Mouse (Mus musculus) embryo, embryonic 11.5 days (tissue): ENCODE measurements at regions not wholly inside any gene's neighbourhood (a gene's known extent, or its start where the extent isn't known, plus 50 kb on each side); places are given as distances from the start of the nearest gene placed in this dataset.

Experiments used
- DNase-seq: peaks from one replicate; pipeline ENCODE4 v3.0.0-alpha.2; 2012; ENCODE audit warnings: low read depth, low spot score

DNA sequence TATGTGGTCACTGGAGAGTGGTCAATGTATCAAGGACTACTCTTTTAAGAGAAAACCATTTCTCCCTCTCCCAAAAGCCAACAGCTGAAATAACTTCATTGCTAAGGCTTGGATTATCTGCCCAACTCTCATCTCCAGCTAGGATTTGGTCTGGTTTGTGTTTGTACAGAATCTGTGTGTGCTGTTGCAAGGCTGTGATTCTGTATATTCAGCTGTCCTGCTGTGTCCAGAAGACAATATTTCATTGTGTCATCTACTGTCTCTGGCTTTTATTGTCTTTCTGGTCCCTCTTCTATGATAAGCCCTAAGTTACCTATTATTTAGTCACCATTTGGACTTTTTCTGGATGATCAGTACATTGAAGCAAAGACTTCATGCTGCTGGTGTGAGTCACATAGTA is 110.9 kb downstream of the Cenpc1 start:
- DNase-seq, result no peak

DNA sequence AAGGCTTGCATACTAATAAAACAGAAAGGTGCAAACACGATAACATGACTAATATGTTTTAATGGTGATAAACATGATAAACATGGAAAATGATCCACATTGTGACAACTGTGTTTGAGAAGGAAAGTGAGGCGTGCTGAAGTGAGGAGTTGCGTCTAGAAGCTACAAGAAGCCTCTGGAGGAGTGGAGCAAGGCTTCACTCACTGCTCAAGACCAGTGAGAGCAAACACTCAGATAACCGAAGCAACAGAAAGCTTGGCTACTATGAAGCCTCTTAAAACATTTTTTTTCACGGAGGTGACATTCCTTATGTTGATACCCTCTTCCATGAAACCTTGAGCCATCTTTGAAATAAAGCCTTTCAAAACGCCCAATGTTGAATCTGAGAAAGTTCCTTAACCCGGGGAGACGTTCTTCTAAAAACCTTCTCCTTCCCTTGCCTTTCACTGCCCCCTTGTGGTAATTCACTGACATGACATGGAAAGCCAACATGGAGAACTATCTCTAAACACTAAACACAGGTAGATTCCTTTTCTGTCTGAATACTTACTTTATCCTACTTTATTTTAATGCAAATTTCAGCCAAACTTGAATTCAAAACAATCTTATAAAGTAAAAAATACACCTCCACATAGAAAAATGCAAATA is 128.6 kb downstream of the Cenpc1 start:
- peak; percentile 52 for DNase-seq

DNA sequence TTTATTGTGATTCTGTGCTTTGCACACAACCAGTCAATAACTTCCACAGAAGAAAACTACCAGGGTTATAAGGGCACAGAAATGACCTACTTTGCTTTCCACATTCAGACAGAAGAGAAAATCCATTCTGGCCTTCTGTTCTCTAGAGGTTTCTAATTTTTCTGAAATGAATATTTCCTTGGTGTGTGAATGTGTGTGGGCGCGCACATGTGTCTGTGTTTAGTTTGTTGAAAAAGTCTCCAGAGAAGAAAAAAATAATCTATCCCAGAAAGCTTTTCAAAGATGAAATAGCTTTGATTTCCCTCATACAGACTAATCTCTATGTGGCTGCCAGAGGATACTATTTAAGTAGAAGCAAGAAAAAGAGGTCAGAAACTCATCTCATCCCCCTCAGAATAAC is 147.1 kb downstream of the Cenpc1 start:
- no peak for DNase-seq

DNA sequence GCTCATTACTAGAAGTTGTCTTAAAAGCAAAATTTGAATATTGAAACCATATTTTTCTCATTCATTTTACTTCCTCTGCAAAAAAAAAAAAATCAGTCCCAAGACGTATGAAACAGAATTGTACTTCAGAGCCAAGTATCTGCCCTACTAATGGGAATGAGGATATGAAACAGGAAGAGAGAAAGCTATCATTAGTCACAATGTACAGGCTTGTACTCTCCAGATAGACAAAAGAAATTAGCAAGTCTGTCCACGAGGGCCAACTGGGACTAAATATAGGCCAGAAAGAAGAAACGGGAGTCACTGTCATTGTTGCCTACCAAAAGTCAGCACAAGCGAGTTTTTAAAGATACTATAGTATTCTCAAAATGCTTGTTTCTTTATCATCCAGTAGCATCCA is 150.4 kb downstream of the Cenpc1 start:
- no peak for DNase-seq

- no peak for DNase-seq
Measured at GRCm38 (mm10) chr5:85896452-85896851, 168.9 kb downstream of the Cenpc1 start.

DNA sequence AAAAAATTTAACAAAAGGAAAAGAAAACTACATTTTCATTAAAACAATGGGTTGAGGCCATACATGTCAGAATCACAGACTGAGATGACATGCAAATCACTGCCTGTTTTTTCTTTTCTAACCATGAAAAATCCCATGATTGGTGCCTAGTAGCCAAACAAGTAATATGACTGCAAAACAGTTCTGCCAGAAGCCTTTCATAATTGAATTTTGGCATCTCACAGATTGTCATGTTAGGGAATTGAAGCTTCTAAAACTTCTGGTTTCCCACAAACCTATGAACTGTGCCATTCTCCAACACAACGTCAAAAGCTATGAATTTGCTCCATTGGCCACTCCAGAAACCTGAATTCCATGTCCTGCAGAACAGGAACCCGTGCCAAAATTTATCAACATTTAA is 169.6 kb downstream of the Cenpc1 start:
- DNase-seq, result no peak

GRCm38 (mm10) chr5:85870311-85870710 is 195.1 kb downstream of the Cenpc1 start:
- no peak for DNase-seq

- DNase-seq, result no peak
Measured at GRCm38 (mm10) chr5:85832556-85832955, 232.8 kb downstream of the Cenpc1 start.

DNA sequence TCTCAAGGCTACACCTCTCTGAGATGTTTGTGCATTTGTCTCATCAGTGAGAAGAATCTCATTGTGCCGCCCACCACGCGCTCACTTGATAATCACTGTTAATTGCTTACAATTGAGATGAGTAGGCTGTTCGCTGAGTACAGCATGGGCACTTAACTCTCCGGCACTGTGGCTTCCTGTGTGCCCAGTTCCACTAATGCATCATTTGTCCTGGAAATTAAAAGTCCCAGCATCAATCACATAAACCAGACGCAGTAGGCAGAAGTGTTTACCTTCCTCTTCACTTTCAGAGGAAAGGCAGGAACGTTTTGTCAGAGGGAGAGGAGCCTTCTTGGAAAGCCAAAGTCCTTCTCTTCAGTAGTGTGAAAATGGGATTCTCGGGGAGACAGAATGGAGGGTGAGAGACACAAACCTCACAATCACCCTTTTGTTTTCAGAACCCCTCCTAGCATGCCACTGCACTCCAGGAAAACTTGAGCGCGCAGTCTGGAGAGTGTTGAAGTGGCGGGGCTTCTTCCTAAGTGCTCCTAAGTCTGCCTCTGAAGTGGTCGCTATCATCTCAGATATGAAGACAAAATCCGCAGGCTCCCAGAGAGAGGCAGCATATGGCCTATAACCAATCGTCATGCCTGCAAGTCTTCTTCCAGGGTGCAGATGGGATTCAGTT is 269.7 kb downstream of the Cenpc1 start:
- no peak for DNase-seq

DNA sequence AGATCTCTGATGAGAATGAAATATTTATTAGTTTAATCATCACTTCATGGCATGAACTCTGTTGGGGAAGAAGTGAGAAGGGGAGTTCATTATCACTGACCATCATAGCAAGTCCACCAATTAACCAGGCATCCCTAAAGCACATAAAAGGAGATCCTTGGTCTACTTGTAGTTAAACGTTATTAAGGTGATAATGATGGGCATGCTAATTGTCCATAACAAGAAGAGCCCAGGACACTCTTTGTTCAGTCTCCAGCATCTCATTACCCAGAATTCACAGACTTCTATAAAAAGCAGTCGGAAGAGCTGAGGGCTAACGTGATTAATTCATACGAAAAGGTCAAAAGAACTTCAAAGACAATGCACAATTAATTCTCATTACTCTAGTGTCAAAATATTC is 272.2 kb downstream of the Cenpc1 start:
- DNase-seq, result no peak

- DNase-seq, result peak; percentile 20
Measured at GRCm38 (mm10) chr5:85780730-85781454, 284.5 kb downstream of the Cenpc1 start.

- DNase-seq, result no peak
Measured at GRCm38 (mm10) chr5:85780017-85780416, 285.4 kb downstream of the Cenpc1 start.

GRCm38 (mm10) chr5:85779205-85779604 is 286.2 kb downstream of the Cenpc1 start:
- no peak for DNase-seq

GRCm38 (mm10) chr5:85772660-85773059 is 292.7 kb downstream of the Cenpc1 start:
- no peak for DNase-seq

DNA sequence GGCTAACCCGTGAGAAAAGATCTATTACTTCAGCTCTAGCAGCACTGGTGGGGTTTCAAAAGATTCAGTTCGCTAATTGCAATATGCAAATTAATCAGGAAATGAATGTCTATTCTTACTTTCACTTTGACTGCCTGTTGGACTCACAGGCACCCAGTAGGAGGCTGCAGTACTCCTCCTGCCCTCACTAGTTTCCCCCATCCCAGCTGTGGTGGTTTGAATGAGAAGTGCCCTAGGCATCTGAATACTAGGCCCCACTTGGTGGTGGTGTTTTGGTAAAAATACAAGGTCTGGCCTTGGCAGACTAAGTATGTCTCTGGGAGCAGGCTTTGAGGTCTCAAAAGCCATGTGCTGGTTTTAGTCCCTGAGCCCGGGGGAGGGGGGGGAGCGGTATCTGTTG is 293.3 kb downstream of the Cenpc1 start:
- DNase-seq, result no peak

- DNase-seq, result no peak
Measured at GRCm38 (mm10) chr5:85767157-85767556, 298.2 kb downstream of the Cenpc1 start.

GRCm38 (mm10) chr5:85756716-85757115 is 308.7 kb downstream of the Cenpc1 start:
- DNase-seq, result no peak

DNA sequence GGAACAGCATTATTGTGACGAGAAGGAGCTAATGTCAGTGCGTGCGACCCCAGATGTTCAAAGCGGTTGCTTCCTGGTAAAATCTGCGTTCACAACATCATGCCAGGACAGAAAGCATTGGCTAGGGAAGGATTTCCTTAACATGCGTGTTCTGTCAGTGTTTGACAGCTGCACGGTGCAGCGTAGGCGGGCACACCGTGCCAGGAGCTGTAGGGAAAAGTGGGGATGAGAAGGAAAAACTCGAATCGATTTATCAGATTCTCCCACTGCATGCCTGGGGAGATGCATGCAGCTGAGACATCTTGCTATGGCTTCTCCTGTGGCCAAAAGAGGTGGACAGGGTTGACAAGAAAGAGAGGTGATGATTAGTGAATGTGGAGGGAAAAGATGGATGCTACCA is 311.2 kb downstream of the Cenpc1 start:
- no peak for DNase-seq

GRCm38 (mm10) chr5:85753109-85753508 is 312.3 kb downstream of the Cenpc1 start:
- no peak for DNase-seq

DNA sequence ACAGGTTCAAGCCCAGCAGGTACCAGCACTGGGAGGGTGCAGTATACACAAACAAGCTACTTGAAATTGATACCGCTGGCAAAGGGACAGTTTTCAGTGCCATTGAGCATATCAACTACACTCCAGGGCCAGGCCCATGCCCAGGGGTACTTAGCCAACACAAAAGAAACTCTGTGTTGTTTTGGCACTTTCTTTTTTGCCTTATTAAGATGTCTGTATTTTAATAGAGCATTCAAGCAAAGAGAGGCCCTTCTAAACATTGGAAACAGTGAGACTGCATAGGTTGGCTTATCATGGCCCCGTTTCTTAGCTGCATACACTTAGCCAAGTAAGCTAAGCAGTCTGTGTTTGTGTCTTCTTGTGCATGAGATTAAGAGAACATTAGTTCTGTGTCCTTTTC is 313.7 kb downstream of the Cenpc1 start:
- no peak for DNase-seq

DNA sequence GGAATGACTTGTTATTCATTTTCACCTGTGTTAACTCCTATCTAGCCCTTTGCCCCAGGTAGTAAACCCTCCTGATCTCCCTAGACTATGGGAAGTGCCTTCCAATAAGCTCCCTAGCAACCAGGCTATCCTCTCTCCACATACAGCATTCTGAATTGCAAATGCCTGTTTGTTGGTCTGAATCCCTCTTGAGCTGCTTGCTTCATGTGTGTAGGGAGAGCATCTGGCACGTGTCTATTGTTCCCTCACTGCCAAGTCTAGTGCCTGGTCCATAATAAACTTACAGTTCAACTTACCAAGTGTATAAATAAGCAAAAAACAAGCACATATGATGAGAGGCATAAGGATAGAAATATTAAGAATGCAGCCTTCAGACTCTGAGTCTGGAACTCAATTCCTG is 314.5 kb downstream of the Cenpc1 start:
- no peak for DNase-seq

DNA sequence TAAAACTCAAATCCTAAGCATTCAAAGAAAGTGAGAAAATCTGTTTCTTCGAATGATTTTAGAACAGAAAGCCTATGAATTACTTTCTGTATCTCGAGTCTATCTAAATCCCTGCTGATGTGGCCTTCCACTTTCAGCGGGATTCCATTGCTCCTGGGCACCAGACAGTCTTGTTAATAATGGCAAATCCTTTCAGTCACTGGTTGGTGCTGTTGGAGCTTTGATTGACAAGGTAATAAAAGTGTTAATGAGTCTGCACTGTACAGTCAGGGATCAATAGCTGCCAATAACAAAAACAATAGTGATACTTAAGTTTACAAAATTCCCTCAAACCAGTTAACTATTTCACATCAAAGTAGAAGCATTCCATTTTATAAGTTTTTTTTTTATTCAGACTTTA is 335.8 kb downstream of the Cenpc1 start:
- no peak for DNase-seq

DNA sequence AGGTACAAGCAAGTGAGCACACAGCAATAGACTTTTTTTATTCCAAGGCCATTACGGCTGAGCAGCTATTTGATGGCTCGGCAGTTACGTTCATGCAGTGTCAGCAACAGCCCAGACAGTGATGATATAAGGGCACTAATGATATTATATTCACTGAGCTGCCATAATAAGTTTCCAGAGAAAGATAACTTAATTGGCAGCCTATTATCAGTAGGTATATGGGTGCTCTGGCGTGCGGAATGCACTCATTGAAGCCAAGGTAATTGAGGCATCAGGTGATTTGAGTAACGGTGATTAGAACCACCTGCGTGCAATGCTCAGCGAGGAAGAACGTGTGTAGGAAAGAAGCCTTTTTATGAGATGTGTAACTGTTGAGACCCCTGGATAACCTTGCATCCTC is 358.0 kb downstream of the Cenpc1 start:
- DNase-seq, result no peak
